Mouse (Mus musculus) MN1 (cell line): ENCODE measurements around the gene Il16.

Source experiments
- DNase-seq: peaks from one replicate; pipeline ENCODE4 v3.0.0-alpha.2; 2016; ENCODE audit warnings: low spot score

Il16 gene

DNA sequence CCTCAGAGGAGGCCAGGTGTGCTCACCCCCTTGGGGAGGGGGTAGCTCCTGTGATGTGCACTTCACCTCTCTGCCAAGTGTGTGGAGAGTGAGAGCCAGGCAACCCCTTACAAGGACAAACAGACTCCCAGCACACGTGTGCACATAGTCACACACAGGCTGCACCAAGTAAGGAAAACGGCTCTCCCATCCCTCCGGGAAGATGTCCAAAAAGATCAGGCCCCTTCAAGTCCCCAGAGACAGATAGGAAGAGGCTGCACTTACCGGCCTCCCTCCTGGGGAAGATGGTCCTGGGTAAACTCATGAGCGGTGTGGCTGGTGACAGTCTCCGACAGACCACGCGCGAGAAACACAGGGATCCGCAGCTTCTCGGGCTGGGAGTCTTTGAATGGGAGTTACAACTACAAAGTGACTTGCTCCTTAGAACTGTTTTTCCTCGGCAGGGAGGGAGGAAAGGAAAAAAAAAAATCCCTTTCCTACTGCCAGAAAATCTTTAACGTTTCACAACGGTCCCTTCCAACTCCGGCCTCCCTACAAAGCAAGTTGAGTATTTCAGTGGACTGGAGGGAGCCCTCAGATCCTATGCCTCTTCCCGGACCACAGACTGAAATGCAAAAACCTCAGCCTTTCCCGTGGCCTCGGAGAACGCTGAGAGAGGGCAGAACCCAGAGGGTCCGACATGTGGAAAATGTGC is at the start of gene Il16:
TSS of gene Il16 (minus strand) at position 314 of the 694 bp plus-strand sequence.
- DNase-seq = no peak

DNA sequence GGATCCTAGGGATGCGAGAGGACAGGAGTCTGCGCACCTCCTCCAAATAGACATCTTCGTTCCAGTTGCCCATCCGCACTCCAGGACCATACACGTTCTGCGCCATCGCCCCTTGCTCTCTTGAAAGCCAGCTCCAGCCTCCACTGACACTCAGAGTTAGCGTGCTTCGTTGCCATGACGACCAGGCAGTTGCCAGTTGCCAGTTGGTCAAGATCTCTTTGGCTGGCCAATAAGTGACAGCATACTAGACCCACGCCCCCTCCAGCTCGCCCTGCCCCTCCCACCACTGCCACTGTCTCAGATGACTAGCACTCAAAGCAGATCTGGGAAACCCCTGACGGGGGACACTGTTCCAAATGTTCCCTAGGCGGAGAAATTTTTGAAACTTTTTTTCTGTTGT is 49.2 kb upstream of the Il16 start, which contains the start of gene Cfap161:
TSS of gene Cfap161 (minus strand) at position 176 of the 400 bp plus-strand sequence.
- DNase-seq = no peak

DNA sequence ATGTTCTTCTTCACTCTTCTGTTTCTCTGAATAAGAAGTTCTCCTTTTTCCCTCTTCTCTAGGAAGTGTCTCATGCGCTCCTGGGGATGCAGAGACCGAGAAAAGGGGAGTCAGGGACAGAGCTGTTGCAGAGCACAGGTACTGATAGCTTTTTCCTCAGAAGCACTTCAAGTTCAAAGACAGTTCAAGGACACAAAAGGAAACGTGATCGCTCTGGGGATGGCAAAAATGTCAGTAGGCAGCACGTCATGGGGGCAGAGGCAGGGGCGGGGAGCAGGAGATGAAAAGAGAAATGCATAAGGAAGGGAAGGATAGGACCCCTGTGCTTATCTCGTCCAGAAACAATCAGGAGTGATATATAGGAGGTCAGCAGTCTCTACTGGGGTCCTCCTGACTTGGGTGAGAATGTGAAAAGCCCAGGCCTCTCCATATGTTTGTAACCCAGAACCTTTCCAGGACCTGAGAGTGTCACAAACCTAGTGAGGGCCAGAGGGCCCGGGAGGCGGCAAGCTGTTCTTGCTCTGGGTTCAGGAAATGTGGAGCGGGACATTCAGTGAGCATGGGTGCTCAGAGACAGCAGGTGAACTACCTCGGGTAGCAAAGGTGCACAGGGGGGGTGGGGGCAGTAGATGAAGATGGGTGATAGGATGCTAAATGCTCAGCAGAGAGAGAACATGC is 48.6 kb upstream of the Il16 start:
- no peak for DNase-seq

DNA sequence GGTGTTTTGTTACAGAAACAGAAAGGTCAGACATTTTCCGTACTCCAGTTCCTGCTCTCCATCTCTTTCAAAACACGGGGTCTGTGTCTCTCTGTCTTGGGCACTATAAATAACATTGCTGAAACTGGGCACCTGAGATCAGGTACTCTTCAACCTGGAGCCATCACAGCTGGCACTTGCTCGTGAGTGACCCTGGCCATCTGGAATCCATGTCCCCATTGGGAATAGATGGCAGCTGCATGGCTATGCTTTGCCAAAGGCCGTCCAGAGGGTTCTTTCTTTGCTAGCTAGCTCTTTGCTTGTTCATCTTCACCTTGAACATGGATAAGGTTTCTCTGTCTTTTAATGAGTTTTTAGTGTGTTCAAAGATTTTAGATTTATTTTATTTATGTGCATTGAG is 35.4 kb upstream of the Il16 start:
- DNase-seq = no peak

DNA sequence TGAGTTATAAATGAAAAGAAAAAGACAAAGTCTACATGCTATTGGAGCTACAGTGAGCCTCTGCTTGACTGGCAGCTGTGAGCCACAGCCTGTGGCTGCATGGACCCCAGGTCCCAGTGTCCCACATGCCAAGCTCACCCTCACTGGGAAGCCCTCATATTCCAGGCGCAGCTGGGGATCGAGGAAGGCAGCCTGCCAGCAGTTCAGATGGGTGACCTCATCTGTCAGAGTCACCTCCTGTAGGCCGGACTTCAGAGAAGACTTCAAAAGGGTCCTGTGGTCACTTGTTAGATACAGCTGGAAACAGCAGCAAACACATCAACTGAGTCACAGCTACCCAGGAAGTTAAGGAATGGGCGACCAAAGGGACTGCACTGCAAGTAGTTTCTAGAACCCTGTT is 34.5 kb upstream of the Il16 start:
- DNase-seq = no peak

DNA sequence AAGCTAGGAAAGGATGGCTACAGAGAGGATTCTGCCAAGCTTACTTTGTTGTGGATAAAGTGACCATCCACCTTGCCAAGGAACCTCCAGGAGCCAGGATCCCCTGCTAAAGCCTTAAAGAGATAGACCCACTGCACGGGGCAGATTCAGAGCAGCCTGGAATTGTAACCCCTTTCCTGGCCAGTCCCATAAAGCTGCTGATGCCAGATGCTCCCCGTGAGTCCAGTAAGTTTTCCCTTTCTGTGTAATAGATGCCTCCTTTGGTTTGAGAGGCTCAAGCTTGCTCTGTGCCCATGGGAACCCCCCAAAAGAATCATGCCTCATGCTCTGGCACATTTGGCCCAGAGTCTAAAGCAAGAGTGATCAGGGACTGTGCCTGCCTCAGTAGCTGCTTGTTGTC is 33.5 kb upstream of the Il16 start:
- no peak for DNase-seq

DNA sequence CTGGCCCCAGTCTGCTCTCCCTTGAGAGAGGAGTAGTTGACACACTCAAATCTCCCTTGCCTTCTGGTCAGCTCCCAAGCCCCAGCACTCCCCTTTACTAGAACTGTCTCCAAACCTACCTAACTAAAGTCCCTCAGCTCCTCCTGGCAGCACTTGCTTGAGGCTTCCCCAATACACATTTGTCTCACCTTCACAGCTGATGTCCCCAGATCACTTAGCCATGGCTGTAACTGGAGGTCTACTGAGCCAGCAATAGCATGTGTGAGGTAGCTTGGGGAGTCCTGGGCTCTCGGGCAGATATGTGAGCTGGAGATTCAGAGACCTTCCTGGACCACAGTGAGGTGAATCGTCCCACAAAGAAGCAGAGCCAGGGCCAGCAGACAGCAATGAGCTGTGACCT is 33.0 kb upstream of the Il16 start:
- DNase-seq = no peak

DNA sequence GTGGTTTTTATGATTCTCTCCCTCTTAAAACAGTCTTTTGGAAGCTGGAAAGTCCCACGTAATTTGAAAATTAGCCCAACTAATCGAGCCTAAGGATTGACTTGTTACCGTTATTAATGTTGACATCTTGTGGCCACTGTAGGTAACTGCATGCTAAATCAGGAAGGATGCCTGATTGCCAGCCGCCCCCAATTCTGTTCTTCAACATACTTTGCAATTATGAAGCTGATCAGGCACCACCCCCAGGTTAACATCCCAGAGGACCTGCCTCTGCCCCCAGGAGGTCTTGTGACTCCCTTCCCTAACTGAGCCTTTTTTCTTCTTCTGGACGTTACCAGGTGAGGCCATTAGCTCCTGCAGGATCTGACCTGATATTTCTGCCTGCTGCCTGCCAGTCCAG is 29.2 kb upstream of the Il16 start:
- DNase-seq = no peak

DNA sequence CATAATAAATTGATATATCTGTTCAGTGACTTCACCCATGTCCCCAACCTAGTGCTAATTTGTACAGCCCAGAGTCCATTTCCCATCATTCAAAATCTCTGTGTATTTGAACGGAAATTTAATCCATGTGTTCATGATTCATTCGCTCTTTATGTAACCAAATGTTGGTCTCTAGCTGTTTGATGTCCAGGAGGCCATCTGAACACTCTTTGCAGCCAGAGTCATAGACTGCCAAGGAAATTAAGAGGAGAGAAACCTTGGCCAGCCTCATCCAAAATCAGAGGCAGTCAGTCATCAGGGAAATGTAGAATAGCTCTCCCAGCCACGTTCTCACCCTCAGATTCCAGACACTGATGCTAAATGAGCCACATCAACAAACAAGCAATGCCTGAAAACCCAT is 18.1 kb upstream of the Il16 start:
- no peak for DNase-seq

DNA sequence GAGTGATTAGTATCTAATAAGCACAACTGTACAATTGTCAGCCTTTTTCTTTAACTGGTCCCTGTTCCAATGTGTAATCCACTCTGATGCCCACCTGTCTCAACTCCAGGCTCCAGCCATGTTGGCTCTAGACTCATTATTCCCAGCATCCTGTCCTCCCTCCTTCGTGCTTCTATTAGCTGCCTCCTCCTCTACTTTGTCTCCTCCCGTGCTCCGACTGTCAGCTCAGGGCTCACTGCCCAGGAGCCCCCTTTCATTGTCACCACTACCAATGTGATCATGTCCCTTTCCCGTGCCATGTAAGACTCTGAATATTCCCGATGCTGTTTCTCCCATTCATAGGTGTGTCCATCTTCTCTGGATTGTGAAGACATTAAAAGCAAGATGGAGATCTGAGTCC is 16.8 kb upstream of the Il16 start:
- DNase-seq = no peak

DNA sequence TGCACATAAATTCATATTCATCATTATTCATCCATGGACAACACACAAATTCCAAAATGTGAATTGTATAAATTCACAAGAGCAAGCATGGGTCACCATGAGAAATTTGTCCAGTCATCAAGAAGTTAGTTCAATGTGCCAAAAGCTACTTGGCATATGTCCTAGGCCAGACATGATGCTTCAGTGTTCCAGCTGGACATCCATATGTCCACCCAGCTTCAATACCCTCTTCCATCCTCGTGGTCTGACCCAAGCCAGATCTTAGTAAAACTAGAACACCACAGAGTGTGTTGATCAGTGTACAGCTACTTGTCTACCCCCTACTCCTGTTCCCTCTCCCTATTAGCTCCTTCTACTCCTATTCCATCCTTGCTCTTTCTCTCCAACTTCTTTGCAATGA is 5.5 kb upstream of the Il16 start:
- DNase-seq = no peak

DNA sequence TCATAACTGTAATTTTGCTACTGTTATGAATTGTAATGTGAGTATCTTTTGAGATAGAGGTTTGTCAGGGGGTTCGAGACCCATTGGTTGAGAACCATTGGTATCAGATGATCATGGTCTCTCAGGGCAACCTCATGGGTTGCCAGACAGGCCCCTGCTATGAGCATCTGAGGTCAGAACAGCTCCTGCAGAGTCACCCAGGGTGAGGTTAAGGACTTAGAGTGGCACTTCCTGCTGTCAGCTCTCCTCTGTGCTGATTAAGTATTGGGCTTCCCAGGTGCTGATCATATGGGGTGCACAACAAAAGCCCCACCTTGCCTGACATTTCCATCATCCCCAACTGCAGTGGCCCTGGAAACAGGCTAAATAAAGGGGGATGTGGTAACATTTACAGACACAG is 2.9 kb upstream of the Il16 start:
- DNase-seq = no peak

DNA sequence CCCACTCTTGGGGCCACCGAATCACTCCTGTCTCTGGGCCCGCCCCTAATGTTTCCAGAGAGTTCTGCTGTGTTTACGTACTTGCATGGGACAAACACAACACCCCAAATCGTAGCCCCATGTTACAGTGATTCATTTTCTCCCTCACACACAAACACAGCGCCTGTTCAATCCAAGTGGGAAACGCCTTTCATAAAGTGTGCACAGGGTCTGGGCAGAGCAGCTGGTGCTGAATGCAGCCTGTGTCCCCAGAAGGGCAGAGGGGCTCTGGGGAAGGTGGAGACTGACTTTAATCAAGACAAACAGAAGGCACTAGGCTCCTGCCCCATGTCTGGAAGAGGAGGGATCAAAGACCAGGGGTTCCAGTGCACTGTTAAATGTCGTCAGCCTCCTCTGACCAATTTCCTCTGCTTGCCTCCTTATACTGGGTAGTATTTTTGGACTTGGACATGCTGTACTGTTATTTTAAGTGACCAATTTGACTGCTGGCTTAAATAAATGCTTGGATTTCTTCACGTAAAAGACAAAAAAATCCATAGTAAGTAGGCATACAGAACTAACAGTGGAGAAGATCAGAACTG is 671 bp upstream of the Il16 start:
- DNase-seq = no peak

DNA sequence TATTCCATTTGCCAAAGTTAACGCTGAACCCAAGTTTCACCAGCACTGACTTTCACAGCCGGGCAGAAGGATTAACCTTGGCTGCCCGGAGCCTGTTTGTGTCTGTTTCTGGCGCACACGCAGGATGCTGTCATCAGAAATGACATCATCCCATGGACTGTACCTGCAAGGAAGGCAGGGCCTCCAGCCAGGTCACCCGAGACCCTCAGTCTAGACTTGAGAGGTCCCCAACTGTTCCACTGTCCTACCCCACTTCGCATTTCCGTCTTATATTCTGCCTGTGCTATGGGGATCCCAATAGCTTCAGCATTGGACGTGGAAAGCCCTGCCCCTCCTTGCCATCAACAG is 487 bp downstream of the Il16 start:
- no peak for DNase-seq

DNA sequence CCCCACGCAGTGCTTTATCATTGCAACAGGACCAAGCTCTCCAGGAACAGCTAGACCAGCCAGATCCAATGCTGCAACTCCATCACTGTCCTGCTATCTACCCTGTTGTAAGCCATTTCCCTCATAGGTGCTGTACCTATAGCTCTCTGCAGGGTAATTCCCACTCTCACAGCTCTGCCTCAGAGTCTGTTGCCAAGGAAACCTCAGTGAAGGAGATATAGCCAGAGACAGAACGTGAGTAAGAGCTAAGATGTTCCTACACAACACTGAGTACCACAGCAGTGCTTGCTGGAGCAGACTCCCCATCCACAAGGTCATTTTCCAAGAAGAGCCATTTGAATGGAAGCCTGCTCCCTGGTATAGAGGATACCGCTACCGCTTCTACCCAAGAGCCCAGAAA is 1.3 kb downstream of the Il16 start:
- DNase-seq = no peak

DNA sequence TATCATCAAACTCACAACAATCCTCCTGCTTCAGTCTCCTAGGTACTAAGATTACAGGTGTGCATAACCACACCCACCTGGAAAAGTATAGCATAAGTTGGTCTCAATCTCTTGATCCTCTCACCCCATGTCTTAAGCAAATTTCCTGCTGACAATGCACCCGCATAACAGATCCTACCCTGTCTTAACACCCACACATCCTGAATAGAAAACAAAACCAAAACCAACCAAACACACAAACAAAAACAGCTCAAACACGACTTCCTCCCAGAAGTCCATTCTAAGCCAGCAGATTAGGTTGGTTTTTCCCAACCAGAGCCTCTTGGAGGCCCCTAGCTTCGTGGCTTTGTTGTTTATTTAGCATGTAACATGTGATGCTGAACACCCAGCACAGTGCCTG is 2.8 kb downstream of the Il16 start:
- DNase-seq = no peak

DNA sequence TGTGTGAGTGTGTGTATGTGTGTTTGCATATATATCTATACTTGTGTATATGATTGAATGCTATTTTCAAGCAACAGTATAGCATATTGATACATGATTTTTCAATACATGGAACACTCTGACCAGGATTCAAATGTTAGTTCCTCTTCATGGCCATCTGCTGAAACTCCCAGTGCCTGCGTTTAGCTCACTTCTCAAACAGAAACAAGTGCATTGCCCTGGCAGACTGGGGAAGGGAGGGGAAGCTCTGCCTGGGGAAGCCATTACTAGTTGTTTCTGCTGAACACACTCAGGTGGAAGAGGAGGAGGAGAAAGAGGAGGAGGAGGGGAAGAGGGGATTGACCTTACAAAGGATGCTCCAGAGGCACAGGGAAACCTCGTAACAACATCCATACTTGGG is 3.5 kb downstream of the Il16 start:
- DNase-seq = no peak

DNA sequence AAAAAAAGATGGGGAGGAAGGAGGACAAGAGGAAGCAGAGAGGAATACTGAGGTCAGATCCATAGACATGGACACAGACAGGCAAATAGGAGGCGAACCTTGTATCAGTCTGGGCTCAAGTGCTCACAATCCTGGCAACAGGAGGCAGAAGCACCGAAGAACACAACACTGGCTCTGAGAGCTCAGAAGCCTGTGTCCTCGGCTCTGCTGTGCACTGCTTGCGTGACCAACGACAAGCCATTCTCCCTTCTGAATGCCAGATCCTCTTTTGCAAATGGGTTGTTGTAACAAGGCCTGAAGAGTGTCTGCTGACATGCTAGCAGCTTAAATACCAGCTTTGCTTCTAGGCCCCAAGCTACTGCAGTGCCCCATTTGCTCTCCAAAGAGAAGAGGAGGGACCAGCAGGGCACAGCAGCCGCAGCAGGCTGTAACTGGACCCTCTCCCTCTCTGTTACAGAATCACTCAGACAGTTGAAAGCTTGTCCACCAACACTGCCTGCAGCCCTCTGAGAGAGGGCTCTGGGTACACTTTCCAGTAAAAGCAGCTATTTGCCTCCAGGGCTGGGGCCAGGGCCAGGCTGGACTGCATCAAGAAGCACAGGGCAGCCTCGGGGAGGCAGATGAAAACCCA is 5.7 kb downstream of the Il16 start:
- DNase-seq = no peak

DNA sequence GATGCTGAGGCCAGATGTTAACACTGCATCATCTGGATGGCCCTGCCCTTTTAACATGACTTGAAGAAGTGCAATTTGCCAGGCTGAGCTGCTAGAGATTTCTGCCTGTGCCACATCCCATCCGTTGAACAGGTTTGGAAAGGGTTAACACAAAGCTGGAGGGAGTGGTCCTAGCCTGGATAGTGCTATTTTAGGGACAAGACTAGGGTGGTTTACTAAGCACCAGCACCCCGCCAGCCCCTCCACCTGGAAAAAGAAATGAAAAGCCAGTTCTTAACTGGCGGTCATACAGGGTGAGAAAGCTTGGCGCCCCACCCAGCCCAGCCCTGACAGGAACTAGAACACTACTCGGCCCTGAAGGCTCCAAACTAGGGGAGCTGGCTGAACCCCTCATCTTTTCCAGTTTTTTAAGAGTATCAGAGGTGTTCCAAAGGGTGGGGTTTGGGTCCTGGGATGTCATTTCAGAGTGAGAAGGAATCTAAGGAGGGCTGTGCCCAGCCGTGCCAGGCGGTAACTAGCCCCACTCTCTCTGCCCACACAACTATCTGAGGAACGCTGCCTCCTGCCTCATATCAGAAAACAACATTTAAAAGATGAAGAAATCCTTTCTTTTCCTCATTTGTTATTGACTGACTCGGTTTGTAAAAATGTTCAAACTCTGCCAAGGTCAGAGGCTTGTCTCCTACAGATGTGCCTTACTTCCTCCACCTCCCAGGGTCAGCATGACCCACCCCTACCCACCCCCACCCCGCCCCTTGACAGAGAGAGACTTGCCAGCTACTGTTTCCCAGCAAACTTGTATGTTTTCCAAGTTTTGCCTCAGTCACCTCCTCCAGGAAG is 6.7 kb downstream of the Il16 start:
- DNase-seq = no peak

DNA sequence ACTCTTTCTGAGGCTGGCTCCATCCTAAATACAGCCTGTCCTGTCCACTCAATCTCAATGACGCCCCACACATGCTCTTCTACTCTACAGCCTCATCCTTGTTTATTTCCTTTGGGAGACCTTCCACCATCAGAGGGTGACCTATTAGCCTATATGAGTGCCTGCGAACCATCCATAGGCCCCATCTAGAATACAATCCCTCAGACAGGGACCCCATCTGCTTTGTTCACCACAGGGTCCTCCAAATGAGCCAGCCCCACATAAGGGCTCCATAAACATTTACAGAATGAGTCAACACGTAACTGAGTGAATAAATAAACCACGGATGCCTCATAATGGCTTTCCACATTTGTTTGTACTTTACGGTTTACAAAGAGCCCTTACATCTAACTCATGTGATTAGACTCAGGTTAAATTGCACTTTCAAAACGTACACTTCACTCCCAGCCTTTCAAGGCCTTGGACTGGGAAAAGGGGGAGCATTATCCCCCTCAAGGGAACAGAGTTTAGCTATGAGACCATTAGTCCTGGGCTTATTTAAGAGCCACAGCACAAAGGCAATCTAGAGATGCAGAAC is 7.5 kb downstream of the Il16 start:
- DNase-seq = no peak

DNA sequence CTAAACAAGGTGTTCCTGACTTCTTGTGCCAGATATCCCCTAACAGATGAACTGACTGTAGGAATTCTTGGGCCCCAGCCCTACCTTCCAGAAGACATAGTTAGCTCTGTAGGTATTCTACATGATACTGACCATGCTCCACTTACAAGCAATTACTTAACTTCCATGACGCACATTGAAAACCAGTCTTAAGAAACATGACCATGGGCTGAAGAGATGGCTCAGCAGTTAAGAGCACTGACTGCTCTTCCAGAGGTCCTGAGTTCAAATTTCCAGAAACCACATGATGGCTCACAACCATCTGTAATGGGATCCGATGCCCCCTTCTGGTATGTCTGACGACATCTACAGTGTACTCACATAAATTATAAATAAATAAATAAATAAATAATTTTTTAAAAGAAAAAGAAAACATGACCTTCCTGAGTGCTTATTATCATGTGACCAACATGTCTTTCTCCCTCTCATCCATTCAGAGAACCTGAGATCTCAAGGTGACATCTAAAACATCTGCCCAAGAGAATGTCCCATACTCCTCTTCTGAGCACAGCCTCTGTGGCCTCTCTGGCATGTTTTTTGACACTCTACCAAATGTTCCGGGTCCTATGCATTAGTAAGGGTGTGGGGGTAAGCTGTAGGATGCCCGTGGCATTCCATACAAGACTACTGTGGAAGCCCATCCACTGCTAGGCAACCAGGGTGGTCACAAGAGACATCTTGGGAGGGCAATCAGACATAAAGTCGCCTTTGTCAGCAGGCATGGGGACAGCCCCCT is 9.0 kb downstream of the Il16 start:
- no peak for DNase-seq
